Mouse (Mus musculus): ENCODE results near the gene Rsph10b. TPM values are rescaled to one million over a fixed set of nuclear protein-coding genes. Genes with fewer than 3 reads are reported as not detected.
A peak's percentile ranks its signal among the peaks of the same experiment; 100 is the strongest.

The Rsph10b gene
- total RNA-seq, 2 experiments from 2014 or later = 5.5 to 6.9 TPM

DNA sequence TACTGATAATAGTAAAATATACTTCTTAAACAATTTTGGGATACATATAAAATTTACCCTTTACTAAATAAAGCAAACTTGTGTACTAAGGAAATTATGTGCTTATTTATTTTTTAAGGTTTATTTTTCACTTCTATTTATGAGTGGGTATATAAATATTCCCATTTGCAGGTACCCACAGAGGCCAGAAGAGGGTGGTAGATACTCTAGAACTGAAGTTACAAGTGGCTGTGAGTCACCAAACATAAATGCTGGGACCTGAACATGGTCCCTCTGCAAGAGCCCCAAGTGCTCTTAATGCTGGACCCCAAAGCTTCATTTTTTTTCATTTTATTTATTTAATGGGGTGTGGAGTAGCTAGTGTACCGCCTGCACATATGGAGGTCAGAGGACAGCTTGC, 1.0 kb downstream of the Rsph10b start:
- no peak for DNase-seq (ENCODE audit: low spot score in 2 of 2)

DNA sequence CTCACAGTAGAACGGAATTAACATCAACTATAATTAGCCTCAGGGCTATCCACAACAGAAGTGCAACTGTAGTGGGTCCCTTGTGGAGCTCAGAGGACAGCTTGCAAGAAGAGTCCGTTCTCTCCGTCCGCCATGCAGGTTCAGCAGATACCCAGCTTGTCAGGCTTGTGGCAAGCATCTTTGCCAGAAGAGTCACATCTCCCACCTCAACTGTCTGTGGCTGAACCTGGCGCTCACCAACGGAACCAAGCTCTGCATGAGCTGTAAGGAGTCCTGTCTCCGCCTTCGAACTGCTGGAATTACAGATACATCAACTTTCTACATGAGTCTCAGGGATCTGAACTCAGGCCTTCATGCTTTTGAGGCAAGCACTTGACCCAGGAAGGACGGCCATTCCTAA, 3.3 kb downstream of the Rsph10b start:
- DNase-seq (ENCODE audit: low spot score in 2 of 2) = no peak

DNA sequence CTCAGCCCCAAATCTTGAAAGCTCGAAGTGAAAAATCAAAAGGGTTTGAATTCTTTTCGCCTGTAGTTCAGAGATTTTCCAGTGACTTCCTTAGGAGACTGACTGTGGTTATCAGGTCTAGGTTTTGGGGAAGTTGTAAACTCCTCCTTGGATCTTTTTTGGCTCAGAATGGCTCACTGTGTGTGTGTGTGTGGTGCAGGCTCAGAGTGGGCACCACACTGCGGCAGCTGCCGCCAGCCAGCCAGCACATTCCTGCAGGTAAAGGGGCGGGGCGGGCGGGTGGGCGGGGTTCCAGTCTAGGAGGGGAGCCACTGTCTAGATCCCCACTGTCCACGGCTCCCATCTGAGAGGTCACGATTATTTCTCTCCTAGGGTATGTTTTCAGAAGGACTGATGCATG, 8.8 kb downstream of the Rsph10b start:
- DNase-seq (ENCODE audit: low spot score in 2 of 2) = no peak

DNA sequence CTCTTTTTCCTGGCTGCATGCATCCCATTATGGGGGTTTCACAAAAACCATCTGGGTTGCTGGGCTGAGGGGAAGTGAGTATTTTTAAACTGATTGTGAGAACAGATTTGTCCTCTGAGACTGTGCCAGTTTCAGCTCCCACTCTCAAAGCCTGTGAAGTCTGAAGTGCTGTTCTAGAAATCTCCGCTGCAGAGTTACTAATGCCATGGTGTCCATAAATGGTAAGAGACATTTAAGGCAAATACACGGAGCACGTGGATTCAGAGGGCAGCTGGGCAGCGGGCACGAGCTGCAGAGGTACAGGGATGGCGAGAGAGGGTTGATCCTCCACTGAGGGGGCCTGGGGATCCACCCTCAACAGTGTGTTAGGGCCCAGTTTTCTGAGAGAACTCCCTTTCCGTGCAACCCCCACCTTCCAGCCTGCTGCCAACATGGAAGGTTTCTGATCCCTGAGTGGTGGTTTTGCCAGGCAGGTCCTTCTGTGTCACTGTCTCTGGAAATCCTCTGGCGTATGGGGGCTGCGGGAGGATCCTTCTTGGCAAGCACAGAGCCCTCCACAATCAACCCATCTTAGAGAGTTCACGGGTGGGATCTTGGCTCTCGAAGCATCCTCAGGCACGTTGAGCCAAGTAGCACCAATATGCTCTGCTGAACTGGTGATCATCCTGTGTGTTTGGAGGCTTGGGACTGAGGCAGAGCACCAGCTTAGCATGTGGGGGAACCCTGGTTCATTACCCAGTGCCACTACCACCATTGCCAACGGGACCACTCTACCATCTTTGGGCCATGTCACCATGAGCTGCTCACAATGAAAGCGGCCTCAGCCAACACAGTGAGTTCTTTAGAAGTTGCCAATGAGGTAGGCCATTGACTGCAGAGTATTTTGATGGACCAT, 10.6 kb downstream of the Rsph10b start:
- peak; percentile 61 to 67 for DNase-seq (ENCODE audit: low spot score in 2 of 2)

DNA sequence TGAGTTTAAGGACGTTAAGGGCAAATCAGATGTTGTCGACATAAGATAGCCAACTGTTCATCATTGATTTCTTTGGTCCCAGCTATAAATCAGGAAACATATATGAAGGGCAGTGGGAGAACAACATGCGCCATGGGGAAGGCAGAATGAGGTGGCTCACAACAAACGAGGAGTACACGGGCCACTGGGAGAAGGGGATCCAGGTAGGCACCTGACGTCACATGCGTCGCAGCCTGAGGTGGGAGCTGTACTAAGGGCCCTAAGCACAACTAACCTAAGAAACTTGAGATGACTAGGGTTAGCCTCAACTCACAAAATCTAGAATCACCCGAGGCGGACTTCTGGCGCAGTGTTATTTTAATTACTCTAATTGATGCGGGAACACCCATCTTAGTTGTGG, 15.5 kb downstream of the Rsph10b start:
- no peak for DNase-seq (ENCODE audit: low spot score in 2 of 2)

DNA sequence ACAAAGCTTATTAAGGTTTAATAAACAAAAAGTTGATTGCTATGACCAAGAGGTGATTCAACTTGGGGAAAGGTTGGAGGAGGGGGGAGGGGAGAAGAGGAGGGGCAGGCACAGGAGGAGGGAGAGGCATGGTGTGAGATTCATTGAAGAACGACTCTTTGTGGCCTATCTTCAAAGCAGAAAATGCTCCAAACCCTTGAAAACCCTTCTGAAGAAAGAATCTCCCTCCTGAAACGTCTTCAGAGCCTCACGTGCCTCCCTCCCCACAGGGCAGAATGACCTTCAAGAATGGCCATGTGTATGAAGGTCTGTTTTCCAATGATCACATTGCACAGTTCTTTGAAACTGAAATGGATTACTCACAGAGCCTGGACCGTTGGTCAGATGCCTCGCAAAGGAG, 17.2 kb downstream of the Rsph10b start:
- DNase-seq (ENCODE audit: low spot score in 2 of 2) = no peak

DNA sequence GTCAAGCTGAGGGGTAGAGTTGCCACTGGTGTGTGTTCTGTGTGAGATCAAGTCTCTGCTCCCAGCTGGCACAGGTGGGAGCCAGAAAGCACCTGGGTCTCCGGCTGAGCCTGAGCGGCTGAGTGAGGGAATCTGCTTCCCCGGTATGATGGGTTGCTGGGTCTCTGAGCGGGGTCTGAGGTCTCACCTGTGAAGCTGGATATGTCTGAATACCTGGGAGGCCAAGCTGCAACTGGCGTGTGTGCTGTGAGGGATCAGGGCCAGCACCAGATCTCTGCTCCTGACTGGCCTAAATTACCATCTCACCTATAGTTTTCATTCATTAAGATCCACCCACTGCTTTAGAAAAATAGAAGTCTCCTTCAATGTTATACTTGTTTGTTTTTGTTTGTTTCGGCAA, 24.3 kb downstream of the Rsph10b start:
- DNase-seq (ENCODE audit: low spot score in 2 of 2) = no peak

DNA sequence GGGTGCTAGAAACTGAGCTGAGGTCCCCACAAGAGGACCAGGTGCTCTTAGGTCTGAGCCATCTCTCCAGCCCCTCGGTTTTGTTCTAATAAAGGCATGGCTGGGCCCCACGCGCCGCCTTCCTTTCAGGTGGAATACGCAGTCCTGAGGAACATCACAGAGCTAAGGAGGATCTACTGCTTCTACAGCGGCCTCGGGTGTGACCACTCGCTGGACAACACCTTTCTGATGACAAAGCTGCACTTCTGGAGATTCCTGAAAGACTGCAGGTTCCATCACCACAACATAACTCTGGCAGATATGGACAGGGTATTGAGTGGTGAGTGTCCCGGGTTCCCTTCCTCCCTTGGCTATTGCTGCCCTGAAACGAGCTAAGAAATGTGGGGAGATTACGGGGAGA, 26.7 kb downstream of the Rsph10b start:
- no peak for DNase-seq (ENCODE audit: low spot score in 2 of 2)

DNA sequence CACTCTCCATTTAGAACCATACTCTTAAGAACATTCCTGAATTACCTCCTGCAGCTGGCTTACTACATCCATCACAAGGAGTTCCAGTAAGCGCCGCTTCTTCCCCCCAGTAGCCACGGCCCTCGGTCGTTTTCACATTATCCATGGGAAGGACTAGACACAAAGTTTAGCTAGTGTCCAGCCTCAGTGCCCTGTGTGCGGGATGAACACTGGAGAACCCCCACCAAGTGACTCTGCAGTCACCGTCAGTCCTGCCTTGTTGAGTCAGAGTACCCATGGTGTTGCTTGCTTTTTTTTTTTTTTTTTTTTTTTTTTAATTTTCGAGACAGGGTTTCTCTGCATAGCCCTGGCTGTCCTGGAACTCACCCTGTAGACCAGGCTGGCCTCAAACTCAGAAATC, 28.3 kb downstream of the Rsph10b start:
- DNase-seq (ENCODE audit: low spot score in 2 of 2) = no peak

DNA sequence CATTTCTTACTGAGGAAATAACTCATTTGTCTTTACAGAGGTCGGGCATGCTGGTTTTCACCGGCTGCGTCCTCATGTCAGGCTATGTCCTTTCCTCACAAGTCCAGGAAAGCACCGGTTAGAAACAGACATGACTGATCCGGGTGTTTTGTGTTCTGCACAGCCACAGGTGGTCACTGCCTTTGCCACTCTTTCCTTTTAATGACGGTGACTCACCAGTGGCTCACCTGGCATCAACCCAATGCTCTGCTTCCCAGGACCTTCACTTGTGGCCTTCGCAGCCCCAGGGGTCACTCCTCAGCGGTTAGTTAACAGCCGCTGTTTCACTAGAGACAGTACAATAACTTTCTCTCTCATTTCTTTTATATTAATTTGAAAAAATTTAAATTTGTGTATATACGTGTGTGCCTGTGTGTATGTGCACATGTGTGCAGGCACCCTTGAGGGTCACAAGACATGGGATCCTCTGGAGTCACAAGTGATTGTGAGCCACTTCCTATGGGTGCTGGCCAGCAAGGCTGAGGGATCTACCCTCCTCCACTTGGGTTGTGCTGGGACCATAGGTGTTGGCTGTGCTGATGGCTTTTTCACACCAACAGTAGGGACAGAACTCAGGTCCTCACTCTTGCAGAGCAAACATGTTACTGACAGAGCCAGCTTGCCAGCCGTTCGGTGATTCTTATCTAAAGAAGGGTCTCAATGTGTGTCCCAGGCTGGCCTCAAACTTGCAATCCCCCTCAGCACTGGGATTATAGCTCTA, 32.9 kb downstream of the Rsph10b start:
- DNase-seq (ENCODE audit: low spot score in 2 of 2) = no peak

DNA sequence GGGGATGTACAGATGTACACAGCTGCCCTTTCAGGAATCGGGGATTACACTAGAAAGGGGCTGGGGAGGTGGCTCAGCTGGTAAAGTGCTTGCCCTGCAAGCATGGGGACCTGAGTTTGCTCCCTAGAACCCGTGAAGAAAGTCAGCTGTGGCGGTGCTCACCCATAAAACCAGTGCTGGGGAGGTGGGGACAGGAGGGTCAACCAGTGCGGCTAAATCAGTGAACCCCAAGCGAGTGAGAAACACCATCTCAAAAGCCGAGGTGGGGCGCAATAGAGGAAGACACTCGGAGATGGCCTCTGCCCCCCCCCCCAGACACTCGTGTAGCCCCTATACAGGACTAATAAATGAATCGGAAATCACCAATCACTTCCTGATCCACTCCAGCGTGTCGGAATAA, 33.8 kb downstream of the Rsph10b start:
- no peak for DNase-seq (ENCODE audit: low spot score in 2 of 2)

DNA sequence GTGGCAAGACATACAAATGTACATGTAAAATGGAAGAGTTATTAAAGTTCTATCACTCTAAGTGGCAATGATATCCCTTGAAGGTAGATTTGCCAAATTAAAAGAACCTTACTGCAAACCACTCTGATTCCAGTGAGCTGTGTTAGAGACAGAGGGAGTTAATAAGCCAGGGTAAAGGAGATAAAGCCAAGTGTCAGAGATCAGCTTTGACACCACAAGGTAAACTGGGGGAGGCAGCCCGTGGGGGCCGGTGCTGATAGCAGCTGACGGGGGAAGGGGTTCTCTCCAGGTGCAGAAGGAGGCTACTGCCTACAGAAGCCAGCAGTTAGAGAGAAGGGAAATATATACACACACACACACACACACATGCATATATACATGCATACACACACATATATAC, 39.8 kb downstream of the Rsph10b start:
- DNase-seq (ENCODE audit: low spot score in 2 of 2) = no peak

DNA sequence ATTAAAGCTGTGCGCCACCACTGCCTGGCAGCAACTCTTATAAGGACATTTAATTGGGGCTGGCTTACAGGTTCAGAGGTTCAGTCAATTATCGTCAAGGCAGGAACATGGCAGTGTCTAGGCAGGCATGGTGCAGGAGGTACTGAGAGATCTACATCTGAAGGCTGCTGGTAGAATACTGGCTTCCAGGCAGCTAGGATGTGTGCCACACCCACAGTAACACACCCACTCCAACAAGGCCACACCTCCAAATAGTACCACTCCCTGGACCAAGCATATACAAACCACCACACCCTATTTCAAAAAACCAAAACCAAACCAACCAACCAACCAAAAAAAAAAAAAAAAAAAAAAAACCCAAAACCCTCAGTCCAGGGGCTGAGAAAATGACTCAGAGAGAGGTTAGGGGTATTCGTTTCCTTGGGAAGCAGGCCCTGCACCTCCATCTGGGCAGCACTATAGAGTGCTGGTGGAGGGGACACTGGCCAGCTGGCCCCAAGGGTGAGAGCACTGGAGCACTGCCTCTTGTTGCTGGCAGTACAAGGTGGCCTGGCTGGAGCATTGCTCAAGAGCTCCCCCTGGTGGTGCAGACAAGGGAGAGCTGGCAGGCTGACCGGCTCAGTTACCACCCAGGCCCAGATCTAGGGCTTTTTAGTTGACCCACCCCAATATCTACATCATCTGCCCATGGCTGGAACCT, 42.2 kb downstream of the Rsph10b start:
- DNase-seq (ENCODE audit: low spot score in 2 of 2) = peak; percentile 61 to 78

DNA sequence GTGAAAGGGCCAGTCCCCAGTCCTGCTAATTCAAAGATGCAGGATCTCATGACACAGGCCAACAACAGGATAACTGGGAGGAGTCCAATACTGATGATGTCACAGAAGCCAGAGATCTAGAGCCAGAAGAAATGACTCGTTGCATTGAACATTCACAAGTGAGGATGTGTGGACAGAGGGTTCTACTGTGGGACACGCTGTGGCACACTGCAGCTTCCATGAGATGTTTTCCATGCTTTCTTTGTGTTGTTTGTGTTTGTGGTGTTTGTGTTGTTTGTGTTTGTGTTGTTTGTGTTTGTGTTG, 42.7 kb downstream of the Rsph10b start:
- no peak for DNase-seq (ENCODE audit: low spot score in 2 of 2)

DNA sequence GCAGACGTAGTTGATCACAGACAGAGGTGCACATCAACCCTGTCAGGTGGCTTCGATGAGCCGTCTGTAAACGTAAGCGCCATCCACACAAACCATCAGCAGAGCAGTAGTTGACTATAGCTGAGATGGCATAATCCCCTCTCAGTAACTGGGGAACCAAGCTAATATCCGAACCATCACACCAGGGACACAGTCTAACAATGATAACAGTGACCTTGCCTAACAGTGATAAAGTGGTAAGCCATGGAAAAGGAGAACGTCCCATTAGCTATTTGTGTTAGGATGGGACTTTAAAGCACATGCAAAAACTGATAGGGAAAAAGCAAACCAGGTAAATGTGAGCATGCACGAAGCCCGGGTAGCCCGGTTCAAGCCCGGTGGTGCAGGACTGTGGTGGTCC, 43.4 kb downstream of the Rsph10b start:
- DNase-seq (ENCODE audit: low spot score in 2 of 2) = no peak

DNA sequence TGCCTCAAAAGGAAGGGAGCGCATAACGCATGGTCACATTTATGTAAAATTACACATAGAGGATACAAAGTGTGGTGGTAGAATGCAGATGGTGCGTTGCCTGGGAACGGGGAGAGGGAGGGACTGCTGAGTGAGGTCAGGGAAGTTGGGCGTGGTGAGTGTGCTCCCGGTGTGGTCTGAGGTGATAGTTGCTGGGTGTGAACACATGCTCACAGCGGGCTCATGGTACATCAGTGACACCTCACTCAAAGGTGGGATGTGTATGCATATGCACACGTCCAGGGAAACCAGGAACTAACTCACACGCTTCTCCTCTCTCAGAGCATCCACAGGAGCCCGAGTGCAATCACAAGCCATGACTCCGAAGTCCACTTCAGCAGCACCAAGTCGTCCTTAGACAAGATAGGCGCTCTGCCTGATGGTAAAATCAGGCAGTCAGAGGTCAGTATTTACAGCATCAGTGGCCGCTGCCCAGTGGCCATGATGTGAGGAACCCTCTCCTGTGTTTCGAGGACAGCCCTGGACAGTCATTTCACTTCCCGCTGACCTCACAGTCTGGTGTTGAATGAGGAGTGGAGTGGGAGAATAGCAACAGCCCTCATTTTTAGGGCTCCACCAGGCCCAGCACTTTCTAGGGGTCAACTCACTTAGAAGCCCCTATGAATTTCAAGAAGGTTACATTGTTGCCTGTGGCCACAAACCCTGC, 44.0 kb downstream of the Rsph10b start:
- DNase-seq (ENCODE audit: low spot score in 2 of 2) = no peak

DNA sequence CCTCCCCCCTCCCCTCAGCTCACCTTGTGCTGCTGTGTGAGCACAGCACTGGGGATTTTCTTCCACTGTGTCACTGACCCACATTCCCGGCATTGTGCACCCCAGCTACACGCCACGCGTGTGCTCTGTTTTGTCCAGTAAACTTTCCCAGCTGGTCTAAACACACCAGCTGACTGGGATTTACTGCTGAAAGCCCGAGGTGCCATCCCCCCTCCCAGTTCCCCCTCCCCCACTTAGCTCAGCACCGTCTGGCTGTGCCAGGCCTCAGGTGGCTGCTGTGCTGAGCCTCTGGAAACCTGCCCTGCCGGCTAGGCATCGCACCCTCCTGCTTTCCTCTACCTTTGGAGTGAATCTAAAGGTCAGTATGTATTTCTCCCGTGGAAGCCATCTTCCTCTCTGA, 48.0 kb downstream of the Rsph10b start:
- DNase-seq (ENCODE audit: low spot score in 2 of 2) = no peak

DNA sequence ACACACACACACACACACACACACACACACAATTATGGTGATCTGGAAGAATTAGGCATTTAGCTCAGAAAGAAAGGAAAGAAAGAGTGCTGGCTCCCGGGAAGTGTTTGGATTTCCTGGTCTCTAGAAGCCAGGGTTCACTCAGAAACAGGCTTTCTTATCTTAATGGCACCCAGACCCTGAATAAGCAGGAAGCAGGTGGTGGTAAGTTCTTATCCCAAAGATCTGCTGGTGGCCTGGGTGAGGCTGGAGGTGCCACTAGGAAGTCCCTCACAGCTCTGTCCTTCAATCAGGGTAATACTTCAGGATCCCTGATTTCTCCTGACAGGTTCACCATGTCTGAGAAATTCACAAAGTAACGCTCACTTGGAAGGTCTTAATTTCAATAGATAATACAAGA, 49.5 kb downstream of the Rsph10b start:
- DNase-seq (ENCODE audit: low spot score in 2 of 2) = no peak

DNA sequence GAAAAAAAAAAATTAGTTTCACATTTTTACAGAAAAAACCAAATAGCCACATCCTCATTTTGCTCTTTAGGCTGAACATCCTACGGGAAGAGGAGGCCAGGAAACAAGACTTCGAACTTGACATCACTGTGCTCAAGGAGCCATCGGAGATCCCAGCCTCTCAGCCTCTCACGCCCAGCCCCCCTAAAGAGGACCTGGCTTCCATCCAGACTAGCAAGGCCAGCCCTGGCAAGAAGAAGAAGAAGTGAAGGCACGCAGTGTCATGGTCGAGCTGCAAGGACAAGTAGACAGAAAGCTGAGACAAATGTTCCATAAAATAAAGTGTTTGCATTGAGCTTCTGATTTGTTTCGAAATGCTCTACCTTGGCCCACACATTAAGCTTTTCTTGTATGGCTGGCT, 52.5 kb downstream of the Rsph10b start:
- DNase-seq (ENCODE audit: low spot score in 2 of 2) = no peak

DNA sequence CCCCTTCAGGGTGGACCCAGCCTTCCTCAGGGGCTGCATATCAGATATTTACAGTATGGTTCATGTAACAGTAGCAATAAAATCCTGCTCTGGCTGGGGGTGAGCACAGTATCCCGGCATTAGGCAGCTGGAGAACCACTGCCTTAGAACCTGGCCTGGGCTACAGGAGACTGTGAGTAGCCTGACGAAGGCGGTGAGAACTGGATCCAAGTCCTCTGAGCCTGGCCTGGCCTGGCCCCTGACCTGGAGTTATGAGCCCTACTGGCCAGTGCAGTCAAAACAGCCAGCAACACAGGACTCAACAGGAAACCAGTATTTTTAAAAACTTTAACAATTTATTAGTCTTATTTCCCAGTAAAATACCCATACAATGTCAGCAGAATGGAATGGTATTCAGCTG, 54.8 kb downstream of the Rsph10b start:
- DNase-seq (ENCODE audit: low spot score in 2 of 2) = no peak

DNA sequence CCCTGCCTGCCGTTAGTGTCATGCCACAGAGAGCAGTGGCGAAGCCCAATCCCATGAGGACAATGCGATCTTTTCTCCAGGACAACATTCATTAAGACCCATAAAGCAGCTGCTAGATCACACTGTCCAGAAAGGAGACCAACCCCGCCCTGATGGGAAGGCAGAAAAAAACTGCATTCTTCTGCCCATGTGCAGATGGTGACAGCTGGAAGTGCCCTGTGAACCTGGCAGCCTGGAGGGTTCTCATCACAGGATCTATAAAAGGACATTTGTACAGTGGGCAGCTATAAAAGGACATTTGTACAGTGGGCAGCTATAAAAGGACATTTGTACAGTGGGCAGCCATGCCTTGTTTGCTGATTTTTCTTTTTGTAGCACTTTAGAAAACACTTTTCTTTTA, 56.2 kb downstream of the Rsph10b start:
- DNase-seq (ENCODE audit: low spot score in 2 of 2) = peak in 1 of 2 experiments; percentile 35

DNA sequence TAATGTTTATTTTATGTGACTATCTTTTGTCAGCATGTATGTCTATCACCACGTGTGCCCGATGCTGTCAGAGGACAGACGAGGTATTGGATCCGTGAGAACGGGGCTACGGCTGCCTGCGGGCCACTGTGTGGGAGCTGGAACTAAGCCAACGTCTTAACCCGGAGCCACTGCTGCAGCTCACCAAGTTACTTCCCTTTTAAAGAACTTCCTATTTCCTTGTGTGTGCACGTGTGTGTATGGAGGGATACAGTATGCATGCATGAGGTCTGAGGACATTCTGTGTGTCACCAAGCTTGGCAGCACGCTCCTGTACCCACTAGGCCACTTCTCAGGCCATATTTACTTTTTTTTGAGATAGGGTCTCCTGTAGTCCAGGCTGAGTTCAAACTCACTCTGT, 57.3 kb downstream of the Rsph10b start:
- DNase-seq (ENCODE audit: low spot score in 2 of 2) = no peak
